Mouse (Mus musculus): ENCODE measurements around the gene Aff3. TPM values are rescaled to one million over a fixed set of nuclear protein-coding genes. Genes with fewer than 3 reads are reported as not detected.

Aff3 gene
- polyA plus RNA-seq, 1 experiment = 16.9 TPM

- no peak for DNase-seq
- H3K4me3 ChIP-seq (replicated peaks; ENCODE audit: extremely low read depth, low read depth, low read length) = no peak overlapping the region
- TF ChIP-seq POLR2A (IDR thresholded peaks at IDR 0.05; ENCODE audit: borderline replicate concordance, extremely low read depth, low read depth, low read length) = no peak
- no peak for TF ChIP-seq CTCF (IDR thresholded peaks at IDR 0.05; ENCODE audit: insufficient read depth, low read length)
- H3K4me1 ChIP-seq (ENCODE audit: control insufficient read depth, insufficient read depth, low read length) = no peaks in the 10 kb centered on the region
- 83% methylated on average over 5 of the region's 5 CpGs for WGBS
Measured at GRCm38 (mm10) chr1:38324206-38324605, 340.5 kb downstream of the Aff3 start.

GRCm38 (mm10) chr1:38321861-38322260 is 342.9 kb downstream of the Aff3 start:
- no peak for TF ChIP-seq POLR2A (IDR thresholded peaks at IDR 0.05; ENCODE audit: borderline replicate concordance, extremely low read depth, low read depth, low read length)
- no peak for TF ChIP-seq CTCF (IDR thresholded peaks at IDR 0.05; ENCODE audit: insufficient read depth, low read length)
- 81% methylated on average over 8 of the region's 8 CpGs for WGBS
- no peak overlapping the region for H3K4me3 ChIP-seq (replicated peaks; ENCODE audit: extremely low read depth, low read depth, low read length)
- DNase-seq = no peak
- no peaks in the 10 kb centered on the region for H3K4me1 ChIP-seq (ENCODE audit: control insufficient read depth, insufficient read depth, low read length)

GRCm38 (mm10) chr1:38320971-38321305 is 343.8 kb downstream of the Aff3 start:
- H3K4me1 ChIP-seq (ENCODE audit: control insufficient read depth, insufficient read depth, low read length) = no peaks in the 10 kb centered on the region
- WGBS = 60% methylated on average over 2 of the region's 2 CpGs
- no peak overlapping the region for H3K4me3 ChIP-seq (replicated peaks; ENCODE audit: extremely low read depth, low read depth, low read length)
- no peak for DNase-seq
- TF ChIP-seq POLR2A (IDR thresholded peaks at IDR 0.05; ENCODE audit: borderline replicate concordance, extremely low read depth, low read depth, low read length) (no peak), CTCF (IDR thresholded peaks at IDR 0.05; ENCODE audit: insufficient read depth, low read length) (no peak)

GRCm38 (mm10) chr1:38320126-38320970 is 344.4 kb downstream of the Aff3 start:
- no peaks in the 10 kb centered on the region for H3K4me1 ChIP-seq (ENCODE audit: control insufficient read depth, insufficient read depth, low read length)
- WGBS = 65% methylated on average over 16 of the region's 16 CpGs
- no peak for TF ChIP-seq CTCF (IDR thresholded peaks at IDR 0.05; ENCODE audit: insufficient read depth, low read length)
- no peak for TF ChIP-seq POLR2A (IDR thresholded peaks at IDR 0.05; ENCODE audit: borderline replicate concordance, extremely low read depth, low read depth, low read length)
- no peak for DNase-seq
- no peak overlapping the region for H3K4me3 ChIP-seq (replicated peaks; ENCODE audit: extremely low read depth, low read depth, low read length)

- H3K4me3 ChIP-seq (replicated peaks; ENCODE audit: extremely low read depth, low read depth, low read length) = no peak overlapping the region
- 48% methylated on average over 2 of the region's 2 CpGs for WGBS
- no peak for TF ChIP-seq POLR2A (IDR thresholded peaks at IDR 0.05; ENCODE audit: borderline replicate concordance, extremely low read depth, low read depth, low read length)
Measured at GRCm38 (mm10) chr1:38318614-38319013, 346.1 kb downstream of the Aff3 start.

GRCm38 (mm10) chr1:38315992-38316391 is 348.8 kb downstream of the Aff3 start:
- 77% methylated on average over 4 of the region's 4 CpGs for WGBS
- no peaks in the 10 kb centered on the region for H3K4me1 ChIP-seq (ENCODE audit: control insufficient read depth, insufficient read depth, low read length)
- no peak for DNase-seq
- TF ChIP-seq POLR2A (IDR thresholded peaks at IDR 0.05; ENCODE audit: borderline replicate concordance, extremely low read depth, low read depth, low read length) = no peak
- TF ChIP-seq CTCF (IDR thresholded peaks at IDR 0.05; ENCODE audit: insufficient read depth, low read length) = no peak
- no peak overlapping the region for H3K4me3 ChIP-seq (replicated peaks; ENCODE audit: extremely low read depth, low read depth, low read length)

More at GRCm38 (mm10) chr1:38318614-38319013, 346.1 kb downstream of the Aff3 start:
- no peak for DNase-seq
- H3K4me1 ChIP-seq (ENCODE audit: control insufficient read depth, insufficient read depth, low read length) = no peaks in the 10 kb centered on the region

- DNase-seq = no peak
- TF ChIP-seq CTCF (IDR thresholded peaks at IDR 0.05; ENCODE audit: insufficient read depth, low read length) (no peak), POLR2A (IDR thresholded peaks at IDR 0.05; ENCODE audit: borderline replicate concordance, extremely low read depth, low read depth, low read length) (no peak)
- H3K4me3 ChIP-seq (replicated peaks; ENCODE audit: extremely low read depth, low read depth, low read length) = no peak overlapping the region
- 88% methylated on average over 8 of the region's 8 CpGs for WGBS
- peaks cover 3% of the 10 kb centered on the region; the same call in 1 of the 2 replicates for H3K4me1 ChIP-seq (ENCODE audit: control insufficient read depth, insufficient read depth, low read length)
Measured at GRCm38 (mm10) chr1:38310496-38310895, 354.3 kb downstream of the Aff3 start.

- TF ChIP-seq POLR2A (IDR thresholded peaks at IDR 0.05; ENCODE audit: borderline replicate concordance, extremely low read depth, low read depth, low read length) (no peak), CTCF (IDR thresholded peaks at IDR 0.05; ENCODE audit: insufficient read depth, low read length) (no peak)
- H3K4me3 ChIP-seq (replicated peaks; ENCODE audit: extremely low read depth, low read depth, low read length) = no peak overlapping the region
- WGBS = 85% methylated on average over 4 of the region's 4 CpGs
- DNase-seq = no peak
- H3K4me1 ChIP-seq (ENCODE audit: control insufficient read depth, insufficient read depth, low read length) = peaks cover 3% of the 10 kb centered on the region; the same call in 1 of the 2 replicates
Measured at GRCm38 (mm10) chr1:38310076-38310475, 354.7 kb downstream of the Aff3 start.

- WGBS = 93% methylated on average over 8 of the region's 8 CpGs
- DNase-seq = no peak
Measured at GRCm38 (mm10) chr1:38309341-38309740, 355.4 kb downstream of the Aff3 start.

GRCm38 (mm10) chr1:38308705-38308996 is 356.1 kb downstream of the Aff3 start:
- TF ChIP-seq CTCF (IDR thresholded peaks at IDR 0.05; ENCODE audit: insufficient read depth, low read length) (no peak), POLR2A (IDR thresholded peaks at IDR 0.05; ENCODE audit: borderline replicate concordance, extremely low read depth, low read depth, low read length) (no peak)
- H3K4me1 ChIP-seq (ENCODE audit: control insufficient read depth, insufficient read depth, low read length) = peaks cover 3% of the 10 kb centered on the region; the same call in 1 of the 2 replicates
- WGBS = 18% methylated on average over 3 of the region's 3 CpGs
- no peak for DNase-seq
- no peak overlapping the region for H3K4me3 ChIP-seq (replicated peaks; ENCODE audit: extremely low read depth, low read depth, low read length)

More at GRCm38 (mm10) chr1:38309341-38309740, 355.4 kb downstream of the Aff3 start:
- peaks cover 3% of the 10 kb centered on the region; the same call in 1 of the 2 replicates for H3K4me1 ChIP-seq (ENCODE audit: control insufficient read depth, insufficient read depth, low read length)
- H3K4me3 ChIP-seq (replicated peaks; ENCODE audit: extremely low read depth, low read depth, low read length) = no peak overlapping the region
- TF ChIP-seq POLR2A (IDR thresholded peaks at IDR 0.05; ENCODE audit: borderline replicate concordance, extremely low read depth, low read depth, low read length) (no peak), CTCF (IDR thresholded peaks at IDR 0.05; ENCODE audit: insufficient read depth, low read length) (no peak)

Data from lung, adult 2 months (tissue).